Mouse (Mus musculus): ENCODE measurements around the gene 4930470P17Rik. TPM values are rescaled to one million over a fixed set of nuclear protein-coding genes. Genes with fewer than 3 reads are reported as not detected.

4930470P17Rik gene
- total RNA-seq, 2 experiments from 2014 or later: not detected

Other genes with a start within 250 kb of the 4930470P17Rik start
- gene Bcas1, start 174.2 kb downstream of the 4930470P17Rik start, total RNA-seq (2021): under 1 TPM; 0.20 to 0.63 TPM
- 10 to 100 TPM; 19.6 to 23.9 TPM for gene Pfdn4, start 105.6 kb downstream of the 4930470P17Rik start, total RNA-seq (2021)
- not detected for gene Cyp24a1, start 104.9 kb downstream of the 4930470P17Rik start, total RNA-seq (2021)
- gene Dok5, start 129.8 kb upstream of the 4930470P17Rik start, total RNA-seq (2021): under 1 TPM; 0.36 to 0.96 TPM

Measured in adrenal gland, postnatal 36 days (tissue).